Mouse (Mus musculus) brain, embryonic 14.5 days (tissue): ENCODE results near the gene Exd1. TPM values are rescaled to one million over a fixed set of nuclear protein-coding genes. Genes with fewer than 3 reads are reported as not detected.

ENCODE experiments used
- DNase-seq: peaks from one replicate; pipeline ENCODE4 v3.0.0-alpha.2; 2011; ENCODE audit warnings: low read depth
- CTCF ChIP-seq: fragments of 200-500 bp; IDR thresholded peaks from 2 replicates; pipeline ENCODE4 v1.5.1; 2012; ENCODE audit warnings: inconsistent platforms, mild to moderate bottlenecking, moderate library complexity, borderline replicate concordance; ENCODE audit not compliant: insufficient read depth, insufficient read length; ENCODE audit errors: extremely low read depth
- POLR2A ChIP-seq: fragments of 200-500 bp; IDR thresholded peaks from 2 replicates; pipeline ENCODE4 v1.6.1; 2012; ENCODE audit warnings: mild to moderate bottlenecking, inconsistent platforms, borderline replicate concordance; ENCODE audit not compliant: poor library complexity, insufficient read depth, insufficient read length, severe bottlenecking; ENCODE audit errors: extremely low read depth
- polyA plus RNA-seq: library from polyadenylated mRNA; depleted of rRNA; stranded (reverse); fragments of >200 nt; gene quantifications from 2 replicates; pipeline ENCODE4 v1.2.3, GENCODE M21; 2012; rRNA removed

Gene Exd1
- polyA plus RNA-seq, 1 experiment: 0.44 TPM

DNA sequence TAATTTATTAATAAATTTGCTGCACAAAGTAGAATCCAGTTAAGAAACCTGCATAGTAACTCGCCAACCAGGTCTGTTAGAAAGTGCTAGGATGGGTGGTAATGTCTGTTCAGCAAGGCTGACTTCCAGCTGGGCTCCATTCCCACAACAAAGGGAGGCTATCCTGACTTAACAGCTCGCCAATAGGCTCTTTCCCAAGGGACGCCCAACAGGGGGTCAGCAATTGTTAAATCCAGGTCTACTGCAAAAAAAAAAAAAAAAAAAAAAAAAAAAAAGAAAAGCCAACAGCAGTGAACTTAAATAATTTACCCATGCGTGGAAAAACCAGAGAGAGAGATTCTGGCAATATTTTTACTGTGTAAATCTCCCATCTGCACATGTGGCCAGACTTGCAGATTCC is 60.9 kb downstream of the Exd1 start:
- DNase-seq: no peak
- no peak for TF ChIP-seq CTCF
- TF ChIP-seq POLR2A: no peak

DNA sequence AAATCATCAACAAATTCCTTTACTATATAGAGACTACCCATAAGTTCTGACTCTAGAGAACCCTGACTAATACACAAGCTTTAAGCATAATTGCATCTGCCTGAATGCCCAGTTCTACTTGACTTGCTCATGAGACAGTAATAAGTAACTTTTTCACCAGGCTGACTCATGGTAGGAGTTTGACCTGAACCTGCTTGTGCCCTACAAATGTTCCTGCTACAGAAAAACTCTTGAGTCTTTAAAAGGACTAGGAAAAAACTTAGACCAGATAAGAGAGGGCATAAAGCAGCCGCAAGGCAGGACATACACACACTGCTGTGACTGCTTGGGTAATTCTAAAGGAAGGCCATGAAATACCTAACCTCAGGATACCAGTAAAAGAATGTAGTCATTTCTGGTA is 65.1 kb downstream of the Exd1 start:
- no peak for DNase-seq
- TF ChIP-seq CTCF (no peak), POLR2A (no peak)

DNA sequence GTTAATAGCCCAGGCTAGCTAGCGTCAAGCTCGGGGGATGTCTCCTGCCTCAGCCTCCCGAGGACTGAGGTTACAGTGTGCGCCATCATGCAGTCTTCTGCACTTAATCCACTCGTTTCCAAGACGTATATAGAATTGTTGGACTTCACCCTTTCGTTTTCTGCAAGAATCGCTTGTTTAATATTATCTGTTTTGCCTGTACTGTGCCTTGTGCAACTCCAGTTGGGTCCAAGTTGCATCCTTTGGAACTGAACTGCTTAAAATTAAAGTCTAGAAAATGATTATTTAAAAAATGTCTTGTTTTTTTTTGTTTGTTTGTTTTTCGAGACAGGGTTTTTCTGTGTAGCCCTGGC is 69.1 kb downstream of the Exd1 start:
- TF ChIP-seq CTCF (no peak), POLR2A (no peak)
- no peak for DNase-seq

DNA sequence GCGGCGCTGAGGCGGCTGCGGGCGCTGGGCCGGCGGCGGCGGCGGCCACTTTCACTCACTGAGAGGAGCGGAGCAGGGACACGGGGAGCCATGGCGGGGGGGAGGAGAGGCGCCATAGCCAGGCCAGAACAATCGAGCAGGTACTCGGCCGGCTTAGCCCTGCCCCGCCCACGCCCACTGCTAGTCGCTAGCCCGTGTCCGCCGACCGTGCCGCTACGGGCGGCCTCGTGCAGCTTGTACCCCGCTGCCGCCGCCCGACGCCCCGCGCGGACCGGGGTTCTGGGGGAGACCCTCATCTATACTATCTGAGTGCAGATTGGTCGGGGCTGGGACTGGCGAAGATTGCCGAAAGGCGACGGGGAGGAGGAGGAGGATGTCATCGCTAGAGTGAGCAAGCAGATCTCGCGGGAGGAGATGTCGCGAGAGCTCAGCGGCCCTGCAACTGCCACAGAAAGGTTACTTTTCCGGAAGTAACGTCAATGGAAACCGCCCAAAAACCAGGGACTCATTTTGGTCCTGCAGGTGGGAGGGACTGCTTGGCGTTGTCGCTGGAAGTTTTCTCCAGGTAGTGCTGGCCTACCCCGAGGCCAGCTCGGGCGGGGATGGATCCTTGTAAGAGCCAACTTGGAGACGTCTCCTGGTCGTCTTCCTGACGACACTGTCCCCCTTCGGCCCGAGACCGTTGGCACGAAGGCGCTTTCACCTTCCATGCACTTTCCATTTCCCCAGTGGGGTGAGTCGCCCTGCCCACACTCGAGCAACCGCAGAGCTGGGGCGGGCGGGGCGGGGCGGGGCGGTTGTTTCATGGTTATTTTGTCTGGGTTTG is 69.6 kb downstream of the Exd1 start, which contains the start of gene Ino80:
Gene Ino80 (minus strand): TSS at position 117 of the 826 bp plus-strand sequence.
- DNase-seq: peak; percentile 100
- TF ChIP-seq POLR2A (peak; percentile 45; the same call in 1 of the 2 replicates), CTCF (no peak)

DNA sequence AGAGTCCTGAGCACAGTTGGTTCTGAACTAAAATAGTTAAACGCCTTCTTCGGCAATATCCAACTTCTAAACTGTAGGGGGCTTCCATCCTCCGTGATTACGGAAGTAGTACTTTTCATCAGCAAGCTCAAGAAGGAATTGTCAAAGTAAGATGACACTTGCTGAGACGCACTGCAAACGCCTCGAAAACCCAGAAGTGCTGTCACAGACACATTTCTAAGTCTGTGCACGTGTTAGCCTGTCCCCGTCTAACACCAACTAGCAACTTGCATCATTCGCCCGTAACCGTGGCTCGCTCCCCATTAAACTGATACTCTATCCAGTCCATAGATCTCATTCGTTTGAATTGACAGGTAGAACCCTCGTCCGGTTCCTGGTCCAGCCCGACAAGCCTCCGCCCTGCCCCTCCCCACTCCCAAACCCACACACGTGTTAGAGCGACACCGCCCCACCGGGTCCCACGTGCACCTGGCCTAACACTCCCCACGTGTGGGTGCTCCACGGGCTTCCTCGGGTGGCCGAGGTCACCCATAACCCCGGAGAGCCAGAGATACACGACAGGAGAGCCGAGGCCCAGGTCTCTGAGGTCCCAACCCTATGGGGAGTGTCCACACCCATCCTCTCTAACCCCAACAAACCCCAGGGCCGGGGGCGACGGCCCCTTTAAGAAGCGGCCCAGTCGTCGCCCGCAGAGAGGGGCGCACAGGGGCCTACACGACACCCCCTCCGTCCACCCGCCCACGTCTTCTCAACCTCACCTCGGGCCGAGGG is 70.6 kb downstream of the Exd1 start:
- no peak for TF ChIP-seq POLR2A
- peak; percentile 13; the same call in 1 of the 2 replicates for TF ChIP-seq CTCF
- DNase-seq: peak; percentile 73

DNA sequence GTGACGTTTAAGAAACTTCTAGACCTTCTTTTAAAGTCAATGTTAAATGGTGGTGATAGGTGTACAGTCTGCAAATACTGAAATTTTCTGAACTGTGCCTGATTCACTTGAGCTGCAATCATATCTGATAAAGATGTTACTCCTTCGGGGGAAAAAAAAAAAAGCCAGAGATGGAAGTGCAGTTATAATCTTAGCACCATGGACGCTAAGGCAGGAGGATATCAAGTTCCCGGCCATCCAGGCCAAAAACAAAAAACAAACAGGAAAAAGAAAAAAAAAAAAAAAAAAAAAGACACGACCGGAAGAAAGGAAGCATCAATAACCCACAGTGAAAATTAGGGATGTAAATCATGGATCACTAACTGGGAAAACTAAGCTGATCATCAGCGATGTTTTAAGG is 71.3 kb downstream of the Exd1 start:
- DNase-seq: no peak
- TF ChIP-seq CTCF (no peak), POLR2A (no peak)

Other genes starting within 250 kb of the Exd1 start
- gene Dll4, start 221.8 kb downstream of the Exd1 start, polyA plus RNA-seq: 5.9 and 9.0 TPM in 2 replicates
- 5.4 and 6.1 TPM in 2 replicates for gene Chac1, start 196.4 kb downstream of the Exd1 start, polyA plus RNA-seq
- 11.9 and 15.2 TPM in 2 replicates for gene Ino80, start 69.9 kb downstream of the Exd1 start, polyA plus RNA-seq
- gene Chp1, start 70 bp upstream of the Exd1 start, polyA plus RNA-seq: 63.6 and 67.7 TPM in 2 replicates
- gene Nusap1, start 70.7 kb upstream of the Exd1 start, polyA plus RNA-seq: 14.7 and 19.5 TPM in 2 replicates
- gene Oip5, start 70.8 kb upstream of the Exd1 start, polyA plus RNA-seq: 6.6 and 12.6 TPM in 2 replicates
- gene Ndufaf1, start 115.2 kb upstream of the Exd1 start, polyA plus RNA-seq: 11.9 and 14.3 TPM in 2 replicates
- gene Rtf1, start 127.4 kb upstream of the Exd1 start, polyA plus RNA-seq: 32.2 and 47.3 TPM in 2 replicates
- gene Itpka, start 194.7 kb upstream of the Exd1 start, polyA plus RNA-seq: 0.42 and 0.68 TPM in 2 replicates
- 3.3 and 3.8 TPM in 2 replicates for gene Ltk, start 212.8 kb upstream of the Exd1 start, polyA plus RNA-seq
- gene Rpap1, start 239.9 kb upstream of the Exd1 start, polyA plus RNA-seq: 24.7 and 25.8 TPM in 2 replicates